Mouse (Mus musculus) MEL (cell line): ENCODE results near the gene Rnaseh2c.

Source experiments
- CHD2 ChIP-seq: IDR thresholded peaks from 2 replicates; pipeline ENCODE4 v1.6.1; 2011; ENCODE audit warnings: low read length, improper control_type of control experiment
- JUND ChIP-seq: IDR thresholded peaks from 2 replicates; pipeline ENCODE4 v1.6.1; 2011; ENCODE audit warnings: low read depth, mild to moderate bottlenecking, improper control_type of control experiment, low read length
- NRF1 ChIP-seq: IDR thresholded peaks from 2 replicates; pipeline ENCODE4 v1.6.1; 2014; ENCODE audit warnings: low read depth, mild to moderate bottlenecking, inconsistent platforms, low read length, improper control_type of control experiment, moderate library complexity; ENCODE audit not compliant: poor library complexity, insufficient read depth, severe bottlenecking
- POLR2A ChIP-seq, 2 experiments: IDR thresholded peaks; 2 replicates each; pipeline ENCODE4 v1.6.1; 2011 to 2012; ENCODE audit warnings: low read length in 2 of 2, mild to moderate bottlenecking in 2 of 2, control low read depth in 1 of 2, improper control_type of control experiment in 1 of 2, low read depth in 1 of 2, moderate library complexity in 1 of 2; ENCODE audit not compliant: control insufficient read depth in 1 of 2, insufficient read depth in 1 of 2, poor library complexity in 1 of 2

GRCm38 (mm10) chr19:5606196-5606595, 4.5 kb downstream of the Rnaseh2c start:
- TF ChIP-seq CHD2 (no peak), POLR2A (IDR thresholded peaks at IDR 0.05; ENCODE audit: control insufficient read depth in 1 of 2, insufficient read depth in 1 of 2, low read depth in 1 of 2, low read length in 2 of 2, poor library complexity in 1 of 2) (no peak), NRF1 (no peak), JUND (no peak)
